Mouse (Mus musculus) urinary bladder, postnatal 0 days (tissue): ENCODE measurements around the gene Uba3. TPM values are rescaled to one million over a fixed set of nuclear protein-coding genes. Genes with fewer than 3 reads are reported as not detected.

Experiments
- polyA plus RNA-seq: library from polyadenylated mRNA; unstranded; fragments of >200 nt; fragmentation: Nextera tagmentation; extraction: Ambion mirVana; gene quantifications from 2 replicates; pipeline ENCODE4 v1.2.1, GENCODE M21; 2015

Uba3 gene
- 31.3 and 40.4 TPM in 2 replicates for polyA plus RNA-seq

DNA sequence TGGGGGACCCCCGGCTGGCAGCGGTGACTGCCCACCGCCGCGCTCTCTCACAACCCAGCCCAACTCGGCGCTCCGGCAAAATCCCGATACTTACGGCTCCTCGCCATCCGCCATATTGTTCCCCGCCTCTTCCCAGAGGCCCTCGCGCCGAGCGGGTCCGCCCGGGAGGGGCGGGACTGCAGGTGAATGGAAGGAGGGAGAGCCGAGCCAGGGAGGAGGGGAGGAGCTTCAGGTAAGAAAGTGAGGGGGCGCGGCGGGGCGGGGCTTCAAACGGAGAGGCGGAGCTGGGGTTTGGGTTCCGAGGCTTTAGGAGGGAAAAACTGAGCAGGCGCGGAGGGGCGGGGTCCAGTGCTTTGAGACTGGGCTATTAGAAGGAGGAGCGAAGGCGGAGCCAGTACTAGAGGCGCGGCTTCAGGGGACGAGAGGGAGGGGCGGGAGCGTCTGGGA, at the start of gene Uba3:
Uba3 (minus strand) TSS at position 209 of the 447 bp plus-strand sequence.

DNA sequence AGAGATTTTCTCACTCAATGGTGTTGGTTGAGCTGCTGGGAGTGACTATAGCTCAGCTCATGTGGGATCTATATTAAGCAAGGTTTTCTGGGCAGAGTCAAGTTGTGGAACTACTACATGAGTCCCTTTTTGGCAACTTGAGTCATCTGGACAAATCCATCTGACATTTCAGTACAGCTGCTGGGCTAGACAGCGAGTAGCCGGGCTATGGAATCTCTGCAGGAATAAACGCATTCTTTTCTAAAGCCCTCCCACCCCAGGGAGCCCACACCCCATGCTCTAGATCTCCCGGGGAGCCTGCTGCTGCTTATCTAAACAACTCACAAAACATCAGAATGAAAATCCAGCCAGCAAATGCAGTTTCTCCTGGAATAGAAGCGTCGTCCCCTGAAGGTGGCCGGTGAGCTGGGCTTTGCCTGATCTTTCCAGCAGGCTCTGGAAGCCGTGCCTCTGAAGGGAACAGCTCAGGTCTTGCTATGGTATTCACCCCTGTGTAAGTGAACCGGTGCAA, 47.3 kb upstream of the Uba3 start, which contains the start of gene Lmod3:
Lmod3 (minus strand) TSS at position 49 of the 511 bp plus-strand sequence.

DNA sequence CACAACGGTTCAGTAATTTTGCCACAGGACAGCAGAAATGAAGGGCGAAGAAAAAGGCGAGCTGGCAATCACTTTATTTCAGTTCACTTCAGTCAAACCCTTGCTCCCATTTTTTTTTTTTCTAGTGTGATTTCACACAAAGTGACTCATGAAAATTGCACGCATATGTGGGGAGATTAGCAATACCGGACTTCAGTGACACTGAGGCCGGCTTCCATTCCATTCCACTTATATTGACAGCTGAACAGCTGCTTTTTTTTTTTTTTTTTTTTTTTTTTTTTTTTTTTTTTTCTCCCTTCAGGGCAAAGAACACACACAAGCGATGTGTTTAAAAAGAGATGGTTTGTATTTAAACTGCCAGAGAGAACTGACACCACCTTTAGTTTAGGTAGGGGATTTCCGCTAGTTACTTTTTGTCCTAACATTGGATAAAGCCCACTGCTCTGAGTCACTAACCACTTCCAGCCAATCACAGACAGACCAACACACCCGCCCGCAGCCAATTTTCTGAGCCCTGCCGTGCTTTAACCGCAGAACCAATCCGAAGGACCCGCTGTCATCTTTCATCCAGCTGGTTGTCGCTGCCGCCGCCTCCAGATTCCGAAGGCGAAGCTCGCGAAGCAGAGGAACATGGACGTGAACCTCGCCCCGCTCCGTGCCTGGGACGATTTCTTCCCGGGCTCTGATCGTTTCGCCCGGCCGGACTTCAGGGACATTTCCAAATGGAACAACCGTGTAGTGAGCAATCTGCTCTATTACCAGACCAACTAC, 4.9 kb upstream of the Uba3 start, which contains the start of gene Arl6ip5:
Arl6ip5 (plus strand) TSS at position 499 of the 771 bp plus-strand sequence.

DNA sequence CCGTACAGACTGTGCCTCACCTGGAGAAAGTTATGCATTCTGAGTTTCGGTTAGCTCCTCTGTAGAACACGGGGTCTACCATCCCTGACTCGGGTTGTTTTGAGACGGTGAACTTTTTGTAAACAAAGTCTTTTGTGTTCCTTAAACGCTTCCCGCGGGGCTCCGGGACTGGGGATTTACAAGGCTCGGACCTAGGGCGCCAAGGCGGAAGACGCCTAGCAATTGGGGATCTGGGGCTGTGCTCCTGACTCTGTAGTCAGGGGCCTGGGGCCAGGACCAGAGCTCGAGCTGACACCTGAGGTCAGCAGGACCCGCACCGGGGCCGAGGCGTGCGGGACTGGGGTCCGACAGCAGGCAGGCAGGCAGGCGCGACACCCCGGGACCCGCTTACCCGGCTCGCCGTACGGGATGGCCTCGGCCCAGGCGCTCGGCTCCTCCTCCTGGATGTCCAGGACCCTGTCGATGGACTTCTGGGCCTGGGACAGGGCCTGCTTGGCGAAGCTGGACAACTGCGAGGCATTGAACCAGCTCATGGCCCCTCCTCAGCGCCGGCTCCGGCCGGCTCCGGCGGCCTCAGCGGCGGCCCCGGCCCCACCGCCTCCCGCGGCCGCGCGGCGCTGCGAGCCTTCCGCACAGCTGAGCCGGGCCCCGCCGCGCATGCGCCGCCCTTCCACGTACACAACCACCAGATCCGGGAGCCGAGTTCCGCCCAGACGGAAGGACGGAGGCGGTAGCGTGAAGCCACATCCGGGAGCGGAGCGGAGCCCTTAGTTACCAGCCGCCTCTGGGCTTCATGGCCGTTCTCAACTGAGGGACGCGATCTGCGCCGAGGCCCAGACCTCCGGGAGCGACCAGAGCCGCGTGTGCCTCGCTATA, 26.7 kb downstream of the Uba3 start, which contains the start of gene Tmf1:
Tmf1 (minus strand) TSS at position 632 of the 876 bp plus-strand sequence.

DNA sequence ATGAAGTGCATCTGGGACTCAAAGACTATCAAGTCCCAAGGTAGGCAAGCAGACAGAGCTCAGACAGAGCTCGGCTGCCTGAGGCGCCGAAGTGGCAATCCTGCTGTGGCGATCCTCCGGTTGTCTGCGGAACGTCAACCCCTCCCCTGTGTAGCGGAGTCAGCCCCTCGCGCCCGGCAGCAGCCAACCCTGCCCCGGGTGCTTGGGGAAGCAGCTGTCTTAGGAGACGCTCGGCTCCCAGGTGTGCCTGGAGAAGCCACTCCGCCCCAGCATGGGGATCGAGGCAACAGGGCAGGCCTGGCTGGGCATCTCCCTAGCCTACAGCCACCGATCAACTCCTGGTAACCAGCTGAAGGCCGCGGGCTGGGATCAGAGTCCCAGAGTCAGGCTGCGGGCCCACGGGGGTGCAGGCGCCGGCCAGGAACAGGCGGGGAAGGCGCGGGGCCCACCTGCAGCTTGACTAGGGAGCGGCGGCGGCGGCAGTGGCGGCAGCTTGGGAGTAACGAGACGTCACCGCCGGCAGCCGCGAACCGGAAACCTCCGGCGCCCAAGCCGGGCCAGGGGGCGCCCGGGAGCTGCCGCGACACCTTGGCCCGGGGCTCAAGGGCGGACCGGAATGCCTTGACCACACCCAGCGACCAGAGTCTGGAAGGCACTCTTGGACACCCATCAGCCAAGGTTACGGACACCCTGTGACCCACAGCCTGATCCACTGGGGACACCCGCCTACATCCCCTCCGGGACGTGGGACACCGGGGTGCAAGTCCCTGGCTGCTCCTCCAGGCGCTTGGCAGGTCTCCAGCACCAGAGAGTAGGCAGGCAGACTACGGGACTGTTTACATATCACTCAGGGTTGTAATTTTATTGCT, 56.8 kb downstream of the Uba3 start, which contains the start of gene Eogt:
Eogt (minus strand) TSS at position 800 of the 869 bp plus-strand sequence.

Other genes with a start within 250 kb of the Uba3 start
- gene Fam19a4, start 145.2 kb downstream of the Uba3 start, polyA plus RNA-seq: not detected in 2 replicates
- 9.3 and 11.7 TPM in 2 replicates for gene Eogt, start 56.5 kb downstream of the Uba3 start, polyA plus RNA-seq
- gene Tmf1, start 26.5 kb downstream of the Uba3 start, polyA plus RNA-seq: 29.2 and 37.4 TPM in 2 replicates
- gene Arl6ip5, start 5.0 kb upstream of the Uba3 start, polyA plus RNA-seq: 74.3 and 79.7 TPM in 2 replicates
- gene Lmod3, start 47.1 kb upstream of the Uba3 start, polyA plus RNA-seq: 0.10 TPM in 1 of 2 replicates, not detected in the other